In the genomic region with DNA sequence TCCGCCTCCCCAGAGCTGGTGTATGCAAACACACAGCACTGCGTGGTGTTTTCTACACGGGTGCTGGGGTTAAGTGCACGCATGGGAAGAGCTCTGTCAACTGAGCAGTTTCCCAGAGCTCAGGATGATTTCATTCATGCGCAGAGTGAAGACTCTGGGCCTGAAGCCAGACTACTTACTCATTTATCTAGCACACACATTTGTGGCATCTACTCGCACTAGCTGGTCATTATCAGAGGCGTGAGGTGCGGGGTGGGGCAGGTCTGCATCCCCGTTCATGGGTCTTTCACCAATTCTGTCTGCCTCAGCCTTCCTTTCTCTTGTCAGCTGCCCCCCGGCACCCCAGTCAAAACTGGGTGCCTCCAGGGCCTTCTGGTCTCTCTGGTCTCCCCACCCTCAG, we compare ENCODE assay signal across 11 mouse cellular contexts.
DNase-seq lines count a peak whose midpoint lies in the region; ATAC-seq and TF ChIP-seq lines count a peak whose summit lies in the region.
"Had no signal": no experiment of that assay in that cellular context is flagged by ENCODE, and none has a peak within 500 bp of the region (broad histone marks: within the 10 kb centered on the region; RNA-seq: fewer than 3 reads in every experiment).

No protein-coding gene starts in this region.

- no peak for DNase-seq in lung, embryonic 14.5 days
- DNase-seq in lung, postnatal 36 days = no peak
- peak; percentile 73 for DNase-seq in c-Kit-negative CD71-positive TER-119-positive erythroid progenitor cells, embryonic 14.5 days (ENCODE audit: low read depth, low spot score)
- DNase-seq in spleen, postnatal 4 days (ENCODE audit: low spot score in 2 of 2) = peak; percentile 78 to 81
- no peak for DNase-seq in gastrocnemius, postnatal 36 days
- no peak for DNase-seq in cerebellum, adult 11 months
- DNase-seq: thymus, adult 2 months had no signal

- H3K4me2 ChIP-seq in lung, embryonic 14.5 days = no peak overlapping the region
- H3K4me2 ChIP-seq in intestine, embryonic 15.5 days (replicated peaks) = no peak overlapping the region
- H3K4me2 ChIP-seq: embryonic facial prominence, embryonic 13.5 days; neural tube, embryonic 13.5 days had no signal

- no peak overlapping the region for H3K9ac ChIP-seq in lung, embryonic 14.5 days
- H3K9ac ChIP-seq in intestine, embryonic 15.5 days = no peak overlapping the region
- H3K9ac ChIP-seq: embryonic facial prominence, embryonic 13.5 days; neural tube, embryonic 13.5 days had no signal

- ATAC-seq in lung, embryonic 14.5 days (ENCODE audit: insufficient read depth) = peak; percentile 52
- peak; percentile 72; the same call in 1 of the 2 replicates for ATAC-seq in intestine, embryonic 15.5 days
- no peak for ATAC-seq in activated CD4-positive, CD25-positive, alpha-beta regulatory T cell, adult 4 months

- 0 out of 2 replicates have a peak, but pooled peaks cover 3% of the 10 kb centered on the region for H3K4me1 ChIP-seq in lung, embryonic 14.5 days (ENCODE audit: insufficient read depth)
- no peaks in the 10 kb centered on the region for H3K4me1 ChIP-seq in intestine, embryonic 15.5 days (replicated peaks)
- H3K4me1 ChIP-seq: neural tube, embryonic 13.5 days had no signal

- H3K9me3 ChIP-seq in lung, embryonic 14.5 days (ENCODE audit: low read depth, low read length) = no peaks in the 10 kb centered on the region
- H3K9me3 ChIP-seq in intestine, embryonic 15.5 days = no peaks in the 10 kb centered on the region
- H3K9me3 ChIP-seq: embryonic facial prominence, embryonic 13.5 days had no signal

- H3K27me3 ChIP-seq in lung, embryonic 14.5 days (ENCODE audit: insufficient read depth, low read length) = no peaks in the 10 kb centered on the region
- no peaks in the 10 kb centered on the region for H3K27me3 ChIP-seq in intestine, embryonic 15.5 days (replicated peaks)
- H3K27me3 ChIP-seq: embryonic facial prominence, embryonic 13.5 days; neural tube, embryonic 13.5 days had no signal

- H3K27ac ChIP-seq in lung, embryonic 14.5 days (ENCODE audit: low read depth) = no peak overlapping the region
- no peak overlapping the region for H3K27ac ChIP-seq in intestine, embryonic 15.5 days
- H3K27ac ChIP-seq: embryonic facial prominence, embryonic 13.5 days; neural tube, embryonic 13.5 days had no signal

- TF ChIP-seq CTCF in lung, embryonic 14.5 days (IDR thresholded peaks at IDR 0.05; ENCODE audit: low read depth) = no peak

- WGBS in lung, embryonic 14.5 days = 63% methylated on average over 10 of the region's 10 CpGs
- WGBS in intestine, embryonic 15.5 days = 68% methylated on average over 10 of the region's 10 CpGs

- H3K4me3 ChIP-seq in lung, embryonic 14.5 days (ENCODE audit: low read depth, low read length) = no peak overlapping the region
- no peak overlapping the region for H3K4me3 ChIP-seq in intestine, embryonic 15.5 days (replicated peaks)
- H3K4me3 ChIP-seq: embryonic facial prominence, embryonic 13.5 days; neural tube, embryonic 13.5 days had no signal

- intact Hi-C loops in gastrocnemius, postnatal 36 days (cut with DNase I) = no loop called here

- H3K36me3 ChIP-seq in lung, embryonic 14.5 days (ENCODE audit: insufficient read depth) = no peaks in the 10 kb centered on the region
- no peaks in the 10 kb centered on the region for H3K36me3 ChIP-seq in intestine, embryonic 15.5 days
- H3K36me3 ChIP-seq: embryonic facial prominence, embryonic 13.5 days; neural tube, embryonic 13.5 days had no signal

Comparison
In these comparisons a context has a peak if more than half of its experiments do, and no peak if none do; other contexts are left out.
1. DNase-seq: peak in c-Kit-negative CD71-positive TER-119-positive erythroid progenitor cells, embryonic 14.5 days (single experiment) and spleen, postnatal 4 days (2 of 2); none in lung, embryonic 14.5 days (single experiment), lung, postnatal 36 days (single experiment), gastrocnemius, postnatal 36 days (0 of 2) and cerebellum, adult 11 months (single experiment).